Mouse (Mus musculus) G1E (cell line): ENCODE results near the gene Dennd1c.

Experiments used
- CTCF ChIP-seq: IDR thresholded peaks from 2 replicates; pipeline ENCODE4 v1.5.1; 2012; ENCODE audit warnings: low read depth, low read length, inconsistent platforms, mixed read lengths
- GATA1 ChIP-seq: IDR thresholded peaks from 2 replicates; pipeline ENCODE4 v1.6.1; 2012; ENCODE audit warnings: borderline replicate concordance, low read length, inconsistent platforms, mixed read lengths
- GATA2 ChIP-seq: IDR thresholded peaks from 2 replicates; pipeline ENCODE4 v1.6.1; 2012; ENCODE audit warnings: low read depth, low read length, inconsistent platforms, borderline replicate concordance
- POLR2AphosphoS5 ChIP-seq: IDR thresholded peaks from 2 replicates; pipeline ENCODE4 v1.6.1; 2012; ENCODE audit warnings: low read depth, low read length, inconsistent platforms; ENCODE audit not compliant: insufficient replicate concordance
- TAL1 ChIP-seq: conservative IDR thresholded peaks from 2 replicates; pipeline ENCODE4 v1.6.1; 2012; ENCODE audit warnings: low read depth, low read length, inconsistent platforms, mixed read lengths

DNA sequence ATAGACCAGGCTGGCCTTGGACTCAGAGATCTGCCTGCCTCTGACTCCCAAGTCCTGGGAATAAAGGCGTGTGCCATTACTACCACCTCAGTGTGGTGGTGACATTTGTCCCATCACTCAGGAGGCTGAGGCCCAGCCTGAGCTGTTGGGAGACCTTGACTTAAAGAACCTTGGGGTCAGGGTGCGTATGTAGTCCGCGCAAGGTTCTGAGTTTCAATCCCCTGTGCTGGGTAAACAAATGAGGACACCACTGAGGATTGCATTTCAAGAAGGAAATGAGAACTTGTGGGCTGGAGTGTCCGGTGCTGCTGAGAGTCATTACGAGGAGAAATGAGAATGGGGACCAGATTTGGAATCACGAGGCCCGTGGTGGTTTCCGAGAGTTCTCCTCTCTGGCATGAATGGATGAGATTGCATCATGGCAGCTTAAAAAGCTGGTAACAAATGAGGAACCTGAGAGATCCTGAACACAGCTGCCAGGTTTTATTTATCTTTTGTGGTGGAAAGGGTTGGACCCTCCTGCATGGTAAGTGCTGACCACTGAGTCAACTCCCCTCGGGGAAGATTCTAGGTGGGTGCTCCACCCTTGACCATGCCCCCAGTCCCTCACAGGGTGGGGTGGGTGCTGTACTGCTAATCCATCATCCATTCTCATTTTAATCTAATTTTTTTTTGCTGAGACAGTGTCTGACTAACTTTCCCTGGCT is 34.6 kb upstream of the Dennd1c start:
- TF ChIP-seq CTCF (no peak), GATA1 (no peak), TAL1 (no peak), GATA2 (no peak), POLR2AphosphoS5 (no peak)
